Mouse (Mus musculus): ENCODE measurements around the gene Lalba.
"Not testable (repeated sequence)": the region's sequence is repeated elsewhere in the genome, so short reads cannot be mapped to it uniquely, and the experiment has no call there.

Gene Lalba

GRCm38 (mm10) chr15:98482701-98483100, at the start of gene Lalba:
Lalba (minus strand) TSS chr15:98482721.
- DNase-seq (ENCODE audit: low spot score in 2 of 2): no peak

GRCm38 (mm10) chr15:98532281-98532680, 49.8 kb upstream of the Lalba start:
- DNase-seq (ENCODE audit: low spot score in 2 of 2): no peak

GRCm38 (mm10) chr15:98528066-98528563, 45.6 kb upstream of the Lalba start:
- DNase-seq (ENCODE audit: low spot score in 2 of 2): no peak

DNA sequence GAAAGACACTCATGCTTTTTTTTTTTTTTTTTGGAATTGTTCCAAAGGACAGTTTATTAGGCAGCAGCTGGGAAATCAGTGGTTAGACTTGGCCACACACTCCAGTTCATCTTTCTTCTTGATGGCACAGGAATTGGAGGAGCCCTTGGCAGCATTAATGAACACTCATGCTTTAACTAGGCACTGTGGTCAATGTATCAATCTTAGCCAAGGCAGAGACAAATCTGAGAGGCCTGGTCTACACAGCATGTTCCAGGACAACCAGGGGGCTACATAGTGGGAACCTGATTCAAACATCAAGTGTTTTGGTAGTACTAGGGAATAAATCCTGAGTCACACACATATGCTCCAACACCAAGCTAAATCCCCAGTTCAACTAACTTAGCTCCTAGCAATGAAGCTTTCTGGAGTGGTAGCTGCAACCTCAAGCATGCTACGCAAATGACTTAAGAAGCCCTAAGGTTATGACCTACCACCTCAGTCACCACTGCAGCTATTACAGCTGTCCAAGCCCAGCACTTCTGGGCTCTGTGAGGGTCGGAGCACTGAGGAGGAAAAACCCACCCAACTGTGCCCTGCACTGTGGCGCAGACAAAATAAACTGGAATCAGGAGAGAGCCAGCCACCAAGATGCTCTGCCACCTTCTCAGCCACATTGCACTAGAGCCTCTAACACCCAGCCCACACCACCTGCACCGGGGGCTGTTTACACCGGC, 44.7 kb upstream of the Lalba start:
- DNase-seq (ENCODE audit: low spot score in 2 of 2): no peak

GRCm38 (mm10) chr15:98526057-98526456, 43.5 kb upstream of the Lalba start:
- DNase-seq (ENCODE audit: low spot score in 2 of 2): no peak

- DNase-seq (ENCODE audit: low spot score in 2 of 2): no peak
Observed at GRCm38 (mm10) chr15:98521245-98521644, 38.7 kb upstream of the Lalba start.

DNA sequence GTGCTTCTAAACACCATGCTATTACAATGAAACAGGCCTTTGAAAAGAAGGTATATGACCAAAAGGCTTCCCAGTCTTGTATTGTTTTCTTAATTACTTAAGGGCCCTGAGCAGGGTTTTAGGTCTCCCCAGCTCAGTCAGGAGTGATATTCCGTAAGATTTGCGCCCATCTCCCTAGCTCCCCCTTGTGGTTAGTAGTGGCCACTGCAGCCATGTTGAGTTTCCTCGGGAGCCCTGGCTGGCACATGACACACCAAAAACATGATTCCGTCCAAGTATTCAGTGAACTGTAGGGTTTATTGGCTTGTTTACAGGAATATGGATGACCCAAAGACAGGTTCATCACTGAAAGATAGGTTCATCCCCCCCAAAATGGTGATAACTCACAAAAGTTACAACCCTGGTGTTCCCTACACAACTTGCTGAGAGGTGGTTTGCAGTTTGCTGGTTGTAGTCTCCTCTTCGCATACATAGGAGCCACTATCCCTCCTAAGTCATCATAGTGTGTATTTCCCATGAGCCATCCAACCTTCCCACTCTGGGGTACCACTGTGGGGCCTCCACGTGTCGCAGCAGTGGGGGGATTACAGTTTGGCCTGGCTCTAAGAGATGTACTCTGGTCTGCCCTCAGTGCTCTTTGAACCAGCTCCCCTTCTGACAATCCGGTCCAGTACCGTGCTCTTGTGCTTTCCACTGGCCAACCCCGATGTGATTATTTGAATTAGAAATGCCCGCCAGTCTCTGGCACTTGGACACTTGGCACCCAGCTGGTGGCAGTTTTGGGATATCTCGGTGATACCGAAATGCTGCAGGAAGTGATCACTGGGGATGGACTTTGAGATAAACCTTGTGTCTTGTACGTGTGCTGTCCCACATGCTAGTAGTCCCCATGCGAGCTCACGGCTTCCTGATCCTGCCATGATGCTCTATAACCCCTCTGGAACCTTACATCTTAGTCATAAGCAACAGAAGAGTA, 35.1 kb upstream of the Lalba start:
- no peak for DNase-seq (ENCODE audit: low spot score in 2 of 2)

GRCm38 (mm10) chr15:98514845-98515244, 32.3 kb upstream of the Lalba start:
- not testable (repeated sequence) for DNase-seq (ENCODE audit: low spot score in 2 of 2)

DNA sequence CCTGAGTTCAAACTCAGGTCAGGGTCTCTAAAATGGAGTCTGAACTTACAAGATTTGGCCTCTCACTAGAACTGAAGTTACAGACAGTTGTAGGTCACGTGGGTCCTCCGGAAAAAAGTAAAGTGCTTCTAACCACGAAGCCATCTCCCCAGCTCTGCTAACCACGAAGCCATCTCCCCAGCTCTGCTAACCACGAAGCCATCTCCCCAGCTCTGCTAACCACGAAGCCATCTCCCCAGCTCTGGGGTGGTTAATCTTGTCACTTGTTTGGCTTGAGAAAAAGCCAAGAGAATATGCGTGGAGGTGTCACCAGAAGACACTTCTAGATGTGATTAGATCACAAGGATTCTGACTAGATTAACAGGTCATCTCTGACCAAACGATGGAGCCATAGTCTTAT, 31.6 kb upstream of the Lalba start:
- no peak for DNase-seq (ENCODE audit: low spot score in 2 of 2)

- DNase-seq (ENCODE audit: low spot score in 2 of 2): not testable (repeated sequence)
Observed at GRCm38 (mm10) chr15:98513676-98514075, 31.2 kb upstream of the Lalba start.

GRCm38 (mm10) chr15:98512799-98513321, 30.3 kb upstream of the Lalba start:
- no peak for DNase-seq (ENCODE audit: low spot score in 2 of 2)

DNA sequence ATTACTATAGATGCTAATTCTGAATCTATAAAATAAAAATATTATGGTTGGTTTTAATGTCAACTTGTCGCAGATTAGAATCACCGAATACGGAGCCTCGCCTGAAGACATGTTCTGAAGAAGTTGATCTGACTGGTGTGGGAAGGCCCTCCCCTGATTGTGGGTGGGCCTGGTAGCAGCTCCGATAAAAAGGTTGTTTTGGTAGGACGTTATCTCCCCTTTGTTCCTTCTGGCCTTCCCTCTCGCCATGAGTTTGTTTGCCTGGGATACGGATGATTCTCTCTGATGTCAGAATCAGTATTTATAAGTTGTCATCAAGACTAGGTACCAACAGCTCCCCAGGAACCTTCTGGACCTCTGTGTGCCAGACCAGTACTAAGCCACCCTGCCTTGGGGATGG, 29.7 kb upstream of the Lalba start:
- no peak for DNase-seq (ENCODE audit: low spot score in 2 of 2)

DNA sequence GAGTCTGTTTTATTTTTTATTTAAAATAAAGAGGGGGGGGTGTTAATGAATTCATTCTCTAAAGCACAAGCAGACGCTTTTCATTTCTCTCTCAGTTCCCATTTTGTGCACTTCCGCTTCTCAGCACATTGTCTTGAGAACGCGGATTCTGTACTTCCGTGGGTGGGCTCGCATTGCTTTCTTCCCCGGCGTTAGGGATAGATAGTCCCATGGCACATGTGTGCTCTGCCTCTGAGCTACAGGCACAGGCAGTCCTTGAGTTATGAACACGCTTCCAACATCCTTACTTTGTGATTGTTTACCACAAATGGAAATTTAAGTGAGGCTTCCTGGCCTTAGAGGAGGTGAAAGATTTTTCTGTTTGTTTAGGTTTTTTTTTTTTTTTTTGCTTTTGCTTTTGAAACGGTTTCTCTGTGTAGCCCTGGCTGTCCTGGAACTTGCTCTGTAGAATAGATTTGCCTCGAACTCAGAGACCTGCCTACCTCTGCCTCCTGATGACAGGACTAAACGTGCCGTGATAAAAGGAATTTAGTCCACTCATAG, 28.9 kb upstream of the Lalba start:
- DNase-seq (ENCODE audit: low spot score in 2 of 2): no peak

- DNase-seq (ENCODE audit: low spot score in 2 of 2): peak in 1 of 2 experiments; percentile 52
Observed at GRCm38 (mm10) chr15:98510438-98511385, 28.2 kb upstream of the Lalba start.

- DNase-seq (ENCODE audit: low spot score in 2 of 2): no peak
Observed at GRCm38 (mm10) chr15:98509387-98509786, 26.9 kb upstream of the Lalba start.

DNA sequence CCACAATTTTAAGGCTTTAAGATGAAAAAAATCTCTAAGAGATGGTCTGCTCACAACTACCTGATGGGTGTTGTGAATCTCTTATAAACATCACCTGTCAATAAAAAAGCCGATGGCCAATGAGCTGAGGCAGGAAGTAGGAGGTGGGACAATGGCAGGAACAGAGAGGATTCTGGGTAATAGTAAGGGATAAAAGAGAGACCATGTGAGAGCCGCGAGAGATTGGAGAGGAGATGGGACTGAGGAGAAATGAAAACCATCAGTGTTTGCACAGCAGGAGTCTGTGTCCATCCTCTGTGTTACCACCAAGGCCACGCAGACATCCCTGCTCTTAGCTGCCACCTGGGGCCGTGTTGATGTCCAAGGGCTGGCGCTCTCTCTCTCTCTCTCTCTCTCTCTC, 24.8 kb upstream of the Lalba start:
- DNase-seq (ENCODE audit: low spot score in 2 of 2): no peak

GRCm38 (mm10) chr15:98506253-98506957, 23.9 kb upstream of the Lalba start:
- no peak for DNase-seq (ENCODE audit: low spot score in 2 of 2)

DNA sequence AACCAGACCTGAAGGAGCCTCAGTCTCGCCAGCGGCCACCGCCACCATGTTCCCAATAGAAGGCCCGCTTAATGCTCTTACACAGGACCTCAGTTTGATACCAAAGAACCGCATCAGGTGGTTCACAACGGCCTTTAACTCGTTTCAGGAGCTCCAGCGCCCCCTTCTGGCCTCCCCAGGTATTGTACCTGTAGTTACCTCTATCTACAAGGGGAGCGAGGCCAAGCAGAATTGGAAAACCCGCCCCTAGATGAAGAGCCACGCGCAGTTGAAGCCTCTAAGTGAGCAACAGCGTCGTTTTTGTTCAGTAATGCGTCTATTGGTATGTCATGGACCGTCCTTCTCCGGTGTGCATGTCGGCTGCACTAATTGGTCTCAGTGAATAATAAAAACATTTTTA, 22.0 kb upstream of the Lalba start:
- peak in 1 of 2 experiments; percentile 61 for DNase-seq (ENCODE audit: low spot score in 2 of 2)

DNA sequence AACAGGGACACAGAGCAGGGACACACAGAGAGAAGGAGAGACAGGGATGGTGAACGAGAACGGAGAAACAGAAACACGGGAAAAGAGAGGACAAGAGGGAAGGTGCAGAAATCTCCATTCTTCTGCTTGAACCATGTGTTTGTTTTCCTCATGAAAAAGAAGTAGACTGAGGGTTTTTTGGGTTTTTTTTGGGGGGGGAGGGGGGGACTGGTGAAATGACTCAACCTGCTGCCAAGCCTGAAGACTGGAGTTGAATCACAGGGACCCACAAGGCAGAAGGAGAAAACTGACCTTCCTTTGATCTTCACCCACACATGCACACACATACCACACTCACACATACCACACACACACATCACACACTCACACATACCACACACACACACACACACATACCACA, 20.8 kb upstream of the Lalba start:
- DNase-seq (ENCODE audit: low spot score in 2 of 2): no peak

DNA sequence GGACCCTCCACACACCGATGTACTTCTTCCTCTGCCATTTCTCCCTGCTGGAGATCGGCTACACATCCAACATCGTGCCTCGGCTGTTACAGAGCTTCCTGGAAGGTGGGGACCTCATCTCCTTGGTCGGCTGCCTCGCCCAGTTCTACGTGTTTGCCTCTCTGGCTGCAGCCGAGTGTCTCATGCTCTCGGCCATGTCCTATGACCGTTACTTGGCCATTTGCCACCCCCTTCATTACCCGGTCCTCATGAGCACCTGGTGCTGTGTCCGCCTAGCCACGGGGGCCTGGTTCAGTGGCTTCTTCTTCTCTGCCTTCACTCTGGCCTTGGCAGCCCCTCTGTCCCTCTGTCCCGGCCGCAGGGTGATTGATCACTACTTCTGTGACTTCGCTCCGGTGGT, 15.1 kb upstream of the Lalba start:
- no peak for DNase-seq (ENCODE audit: low spot score in 2 of 2)
